Mouse (Mus musculus): Measurements from ENCODE around the gene Macf1. TPM values are rescaled to one million over a fixed set of nuclear protein-coding genes. Genes with fewer than 3 reads are reported as not detected.
A peak's percentile ranks its signal among the peaks of the same experiment; 100 is the strongest.
"Not testable (repeated sequence)": the region's sequence is repeated elsewhere in the genome, so short reads cannot be mapped to it uniquely, and the experiment has no call there.

Gene Macf1
- total RNA-seq, 2 experiments from 2014 or later, result 209 TPM

- DNase-seq (ENCODE audit: low spot score in 2 of 2), result no peak
Measured at GRCm38 (mm10) chr4:123453729-123454128, 230.4 kb downstream of the Macf1 start.

GRCm38 (mm10) chr4:123451991-123452390 lies 232.2 kb downstream of the Macf1 start:
- no peak for DNase-seq (ENCODE audit: low spot score in 2 of 2)

- no peak for DNase-seq (ENCODE audit: low spot score in 2 of 2)
Measured at GRCm38 (mm10) chr4:123449304-123449703, 234.9 kb downstream of the Macf1 start.

- no peak for DNase-seq (ENCODE audit: low spot score in 2 of 2)
Measured at GRCm38 (mm10) chr4:123448015-123448414, 236.1 kb downstream of the Macf1 start.

- DNase-seq (ENCODE audit: low spot score in 2 of 2), result no peak
Measured at GRCm38 (mm10) chr4:123447251-123447650, 236.9 kb downstream of the Macf1 start.

GRCm38 (mm10) chr4:123446754-123447153 lies 237.4 kb downstream of the Macf1 start:
- no peak for DNase-seq (ENCODE audit: low spot score in 2 of 2)

- not testable (repeated sequence) for DNase-seq (ENCODE audit: low spot score in 2 of 2)
Measured at GRCm38 (mm10) chr4:123446221-123446620, 237.9 kb downstream of the Macf1 start.

- DNase-seq (ENCODE audit: low spot score in 2 of 2), result peak; percentile 25 to 61
Measured at GRCm38 (mm10) chr4:123438414-123438813, 245.7 kb downstream of the Macf1 start.

- no peak for DNase-seq (ENCODE audit: low spot score in 2 of 2)
Measured at GRCm38 (mm10) chr4:123433171-123433570, 251.0 kb downstream of the Macf1 start.

- DNase-seq (ENCODE audit: low spot score in 2 of 2), result no peak
Measured at GRCm38 (mm10) chr4:123431936-123432335, 252.2 kb downstream of the Macf1 start.

GRCm38 (mm10) chr4:123427900-123428684 lies 256.1 kb downstream of the Macf1 start:
- DNase-seq (ENCODE audit: low spot score in 2 of 2), result no peak

GRCm38 (mm10) chr4:123427271-123427899 lies 256.8 kb downstream of the Macf1 start:
- DNase-seq (ENCODE audit: low spot score in 2 of 2), result no peak

GRCm38 (mm10) chr4:123426429-123427080 lies 257.6 kb downstream of the Macf1 start:
- no peak for DNase-seq (ENCODE audit: low spot score in 2 of 2)

GRCm38 (mm10) chr4:123425672-123426272 lies 258.4 kb downstream of the Macf1 start:
- DNase-seq (ENCODE audit: low spot score in 2 of 2), result no peak

GRCm38 (mm10) chr4:123424050-123424449 lies 260.1 kb downstream of the Macf1 start:
- no peak for DNase-seq (ENCODE audit: low spot score in 2 of 2)

GRCm38 (mm10) chr4:123422828-123423227 lies 261.3 kb downstream of the Macf1 start:
- DNase-seq (ENCODE audit: low spot score in 2 of 2), result peak in 1 of 2 experiments; percentile 22

- no peak for DNase-seq (ENCODE audit: low spot score in 2 of 2)
Measured at GRCm38 (mm10) chr4:123418032-123418431, 266.1 kb downstream of the Macf1 start.

- DNase-seq (ENCODE audit: low spot score in 2 of 2), result no peak
Measured at GRCm38 (mm10) chr4:123417478-123417877, 266.7 kb downstream of the Macf1 start.

GRCm38 (mm10) chr4:123416829-123417228 lies 267.3 kb downstream of the Macf1 start:
- DNase-seq (ENCODE audit: low spot score in 2 of 2), result no peak

GRCm38 (mm10) chr4:123415566-123415965 lies 268.6 kb downstream of the Macf1 start:
- DNase-seq (ENCODE audit: low spot score in 2 of 2), result no peak

- DNase-seq (ENCODE audit: low spot score in 2 of 2), result no peak
Measured at GRCm38 (mm10) chr4:123413876-123414275, 270.3 kb downstream of the Macf1 start.

- DNase-seq (ENCODE audit: low spot score in 2 of 2), result no peak
Measured at GRCm38 (mm10) chr4:123412981-123413380, 271.2 kb downstream of the Macf1 start.
